Mouse (Mus musculus) embryonic facial prominence, embryonic 11.5 days (tissue): ENCODE data around the gene Gpd2. TPM values are rescaled to one million over a fixed set of nuclear protein-coding genes. Genes with fewer than 3 reads are reported as not detected.
A peak's percentile ranks its signal among the peaks of the same experiment; 100 is the strongest.

Experiments used
- ATAC-seq: fragments of 200-750 bp; cut with Nextera tagmentation; replicated peaks from 2 replicates; pipeline ENCODE4 v1.8.0; 2017; ENCODE audit warnings: low read depth; ENCODE audit not compliant: insufficient number of reproducible peaks, low FRiP score, low TSS enrichment
- DNase-seq: peaks from one replicate; pipeline ENCODE4 v3.0.0-alpha.2; 2015; ENCODE audit warnings: low spot score
- H3K27ac ChIP-seq: fragments of 300-500 bp; sonication (generic); replicated peaks from 2 replicates; pipeline ENCODE4 v1.5.1; 2014; ENCODE audit warnings: mild to moderate bottlenecking, low read depth, low read length, control low read depth
- H3K27me3 ChIP-seq: fragments of 300-500 bp; sonication (generic); 2 replicates; pipeline ENCODE4 v1.6.1; 2014; ENCODE audit warnings: mild to moderate bottlenecking, low read length, moderate library complexity, mixed read lengths; ENCODE audit not compliant: control insufficient read depth, insufficient read depth
- H3K36me3 ChIP-seq: fragments of 300-500 bp; sonication (generic); replicated peaks from 2 replicates; pipeline ENCODE4 v1.6.1; 2014; ENCODE audit warnings: low read depth, mild to moderate bottlenecking, low read length, moderate library complexity, mixed read lengths; ENCODE audit not compliant: control insufficient read depth, insufficient read depth
- H3K4me1 ChIP-seq: fragments of 300-500 bp; sonication (generic); 2 replicates; pipeline ENCODE4 v1.6.1; 2014; ENCODE audit warnings: low read length, mixed read lengths; ENCODE audit not compliant: control insufficient read depth, insufficient read depth
- H3K4me2 ChIP-seq: fragments of 300-500 bp; sonication (generic); 2 replicates; pipeline ENCODE4 v1.6.1; 2014; ENCODE audit warnings: low read depth, mild to moderate bottlenecking, control low read depth, low read length, moderate library complexity
- H3K4me3 ChIP-seq: fragments of 300-500 bp; sonication (generic); 2 replicates; pipeline ENCODE4 v1.5.1; 2014; ENCODE audit warnings: low read depth, low read length, control low read depth
- H3K9ac ChIP-seq: fragments of 300-500 bp; sonication (generic); replicated peaks from 2 replicates; pipeline ENCODE4 v1.6.1; 2014; ENCODE audit warnings: mild to moderate bottlenecking, control low read depth, low read length
- H3K9me3 ChIP-seq: fragments of 300-500 bp; sonication (generic); replicated peaks from 2 replicates; pipeline ENCODE4 v1.6.1; 2016; ENCODE audit warnings: mild to moderate bottlenecking, low read length, inconsistent platforms, mixed read lengths; ENCODE audit not compliant: control insufficient read depth
- WGBS: fragments of 180-500 bp; shearing (Covaris S2); extraction: QIAGEN DNeasy Blood & Tissue Kit; methylation state at CpG from one replicate; pipeline ENCODE4 v1.1.7; 2014; 5-methylcytosine and 5-hydroxymethylcytosine counted together
- polyA plus RNA-seq: library from polyadenylated mRNA; unstranded; fragments of >200 nt; fragmentation: Nextera tagmentation; extraction: Ambion mirVana; gene quantifications from 2 replicates; pipeline ENCODE4 v1.2.1, GENCODE M21; 2014

Gene Gpd2
- polyA plus RNA-seq, 1 experiment from 2014 or later: 17.5 TPM

DNA sequence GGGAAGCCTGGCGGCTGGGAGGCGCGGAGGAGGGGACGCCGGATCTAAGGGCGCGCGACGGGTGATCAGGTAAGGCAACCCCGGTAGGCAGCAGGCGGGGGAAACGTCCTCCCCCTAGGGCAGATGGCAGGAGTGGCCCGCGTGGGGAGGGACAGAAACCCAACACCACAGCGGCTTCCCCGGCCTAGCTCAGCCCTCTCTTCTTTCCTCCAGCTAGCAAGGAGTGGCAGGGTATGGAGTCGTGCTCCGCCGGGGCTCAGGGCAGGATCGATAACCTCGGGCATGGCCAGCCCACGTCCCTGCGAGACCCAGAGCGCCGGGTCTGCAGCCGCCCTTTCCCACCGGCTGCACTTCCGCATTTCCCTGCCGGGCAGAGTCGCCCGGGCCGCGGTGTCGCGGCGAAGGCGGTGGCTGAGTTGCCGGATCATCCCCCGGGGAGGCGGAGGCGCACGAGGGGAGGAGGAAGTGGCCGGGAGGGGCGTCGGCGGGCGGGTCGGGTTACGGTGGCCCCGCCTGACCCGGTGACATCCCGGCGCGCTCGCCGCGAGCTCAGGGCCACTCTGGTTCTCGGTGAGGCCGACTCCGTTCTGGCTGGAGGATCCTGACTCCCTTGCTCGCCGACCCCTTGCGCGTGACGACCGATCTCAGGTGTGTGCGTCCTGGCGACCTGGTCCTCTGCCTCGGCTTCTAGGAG, 632 bp downstream of the Gpd2 start:
- WGBS: under 1% methylated on average over 62 of the region's 69 CpGs

DNA sequence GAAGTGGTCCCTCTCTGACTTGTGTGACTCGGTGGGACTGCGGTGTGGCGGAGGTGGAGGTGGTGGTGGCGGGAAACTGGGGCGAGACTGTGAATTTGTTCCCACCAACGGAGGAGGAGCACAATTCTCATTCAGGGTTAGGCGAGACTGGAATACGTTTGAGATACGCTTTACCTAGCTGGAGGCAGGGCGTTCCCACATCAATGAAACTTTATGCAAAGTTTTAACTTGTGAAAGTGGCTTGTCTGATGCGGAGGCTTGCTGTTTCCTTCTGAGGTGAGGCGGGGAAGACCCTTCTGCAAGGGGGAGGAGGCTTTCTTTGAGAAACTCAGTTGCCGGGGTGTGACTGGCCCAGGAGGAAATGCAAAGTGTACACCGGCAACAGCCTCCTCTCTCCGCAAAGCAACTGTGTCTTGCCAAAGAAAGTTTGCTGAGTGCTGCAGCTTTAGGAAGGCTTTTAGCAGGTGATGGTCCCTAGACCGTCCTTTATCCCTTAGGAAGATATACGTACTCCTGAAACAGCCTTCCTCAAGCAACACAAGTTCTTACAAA, 1.3 kb downstream of the Gpd2 start:
- ATAC-seq (no peak), DNase-seq (peak; percentile 41)
- Histone ChIP-seq H3K27ac (no peak overlapping the region), H3K4me1 (no peaks in the 10 kb centered on the region), H3K36me3 (no peaks in the 10 kb centered on the region), H3K4me3 (peak overlapping the region; percentile 74), H3K27me3 (no peaks in the 10 kb centered on the region), H3K9me3 (no peaks in the 10 kb centered on the region), H3K9ac (peak overlapping the region; percentile 76), H3K4me2 (peak overlapping the region; percentile 93)
- 3% methylated on average over 17 of the region's 17 CpGs for WGBS

More for the DNA sequence above, 632 bp downstream of the Gpd2 start:
- Histone ChIP-seq H3K27me3 (no peaks in the 10 kb centered on the region), H3K4me1 (no peaks in the 10 kb centered on the region), H3K9me3 (no peaks in the 10 kb centered on the region), H3K36me3 (no peaks in the 10 kb centered on the region), H3K27ac (peak overlapping the region; percentile 59), H3K4me3 (peak overlapping the region; percentile 74), H3K4me2 (peak overlapping the region; percentile 93), H3K9ac (peak overlapping the region; percentile 76)
- DNase-seq (peak; percentile 65), ATAC-seq (peak; percentile 86)

DNA sequence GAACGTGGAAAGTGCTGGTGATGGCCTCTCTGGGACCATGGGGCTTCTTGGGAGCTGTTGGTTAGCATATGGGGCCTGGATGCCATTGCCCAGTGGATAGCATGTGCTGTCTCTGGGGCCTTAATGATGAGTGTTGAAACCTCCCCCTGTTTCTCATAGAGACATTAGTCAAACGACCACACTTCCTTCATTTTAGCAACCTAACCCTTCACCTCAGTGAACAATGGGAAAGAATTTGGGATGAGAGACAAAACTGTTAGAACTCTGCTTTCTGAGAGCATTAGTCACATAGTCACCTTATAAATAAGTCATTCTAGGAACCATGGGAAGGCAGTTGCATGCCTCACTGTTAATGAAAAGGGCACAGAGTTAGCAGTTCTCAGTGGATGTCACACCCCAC, 1.9 kb downstream of the Gpd2 start:
- H3K9me3 ChIP-seq: no peaks in the 10 kb centered on the region
- no peak overlapping the region for H3K9ac ChIP-seq
- ATAC-seq: no peak
- H3K4me1 ChIP-seq: no peaks in the 10 kb centered on the region
- no peak overlapping the region for H3K27ac ChIP-seq
- no peak for DNase-seq
- H3K4me2 ChIP-seq: peak overlapping the region; percentile 93; the same call in 1 of the 2 replicates
- no peaks in the 10 kb centered on the region for H3K27me3 ChIP-seq
- WGBS: 9% methylated on average over 2 of the region's 2 CpGs
- H3K4me3 ChIP-seq: peak overlapping the region; percentile 74; the same call in 1 of the 2 replicates
- no peaks in the 10 kb centered on the region for H3K36me3 ChIP-seq

DNA sequence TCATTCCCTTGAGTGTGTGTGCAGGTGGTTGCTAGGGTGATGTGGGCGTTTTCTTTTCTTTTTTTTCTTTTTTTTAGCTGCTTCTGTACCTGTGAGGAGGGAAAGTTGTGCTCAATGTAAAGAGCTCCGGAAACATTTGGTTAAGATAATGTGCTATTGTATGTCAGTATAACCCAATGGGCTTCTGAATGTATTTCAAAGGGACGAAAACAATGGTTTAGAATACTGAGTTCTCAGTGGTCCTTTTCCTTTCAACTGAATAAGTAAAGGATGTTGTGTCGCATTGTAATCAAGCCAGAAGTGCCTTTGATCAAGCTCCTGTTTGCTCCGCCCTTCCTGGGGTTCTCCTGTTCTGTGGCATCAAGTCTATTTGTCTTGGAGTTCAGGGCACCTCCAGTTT, 6.6 kb downstream of the Gpd2 start:
- Histone ChIP-seq H3K4me1 (no peaks in the 10 kb centered on the region), H3K27me3 (no peaks in the 10 kb centered on the region), H3K27ac (no peak overlapping the region), H3K9me3 (no peaks in the 10 kb centered on the region), H3K4me3 (no peak overlapping the region), H3K9ac (no peak overlapping the region), H3K36me3 (no peaks in the 10 kb centered on the region), H3K4me2 (no peak overlapping the region)
- ATAC-seq (no peak), DNase-seq (no peak)
- WGBS: 81% methylated on average over 5 of the region's 5 CpGs

- no peak overlapping the region for H3K27ac ChIP-seq
- DNase-seq: no peak
- ATAC-seq: no peak
- no peaks in the 10 kb centered on the region for H3K36me3 ChIP-seq
- H3K4me3 ChIP-seq: no peak overlapping the region
- WGBS: 96% methylated on average over 6 of the region's 6 CpGs
- H3K27me3 ChIP-seq: no peaks in the 10 kb centered on the region
- no peak overlapping the region for H3K9ac ChIP-seq
- H3K4me2 ChIP-seq: no peak overlapping the region
- no peaks in the 10 kb centered on the region for H3K4me1 ChIP-seq
- H3K9me3 ChIP-seq: no peaks in the 10 kb centered on the region
Measured at GRCm38 (mm10) chr2:57245721-57246328, 8.4 kb downstream of the Gpd2 start.

- H3K9me3 ChIP-seq: no peaks in the 10 kb centered on the region
- no peaks in the 10 kb centered on the region for H3K4me1 ChIP-seq
- ATAC-seq (no peak), DNase-seq (no peak)
- H3K27ac ChIP-seq: no peak overlapping the region
- no peaks in the 10 kb centered on the region for H3K27me3 ChIP-seq
- H3K4me2 ChIP-seq: no peak overlapping the region
- H3K9ac ChIP-seq: no peak overlapping the region
- H3K4me3 ChIP-seq: no peak overlapping the region
- WGBS: 95% methylated on average over 3 of the region's 3 CpGs
- no peaks in the 10 kb centered on the region for H3K36me3 ChIP-seq
Measured at GRCm38 (mm10) chr2:57250113-57250512, 12.7 kb downstream of the Gpd2 start.

GRCm38 (mm10) chr2:57251636-57252317, 14.3 kb downstream of the Gpd2 start:
- Histone ChIP-seq H3K4me3 (no peak overlapping the region), H3K27ac (no peak overlapping the region), H3K27me3 (no peaks in the 10 kb centered on the region), H3K9me3 (no peaks in the 10 kb centered on the region), H3K36me3 (no peaks in the 10 kb centered on the region), H3K4me1 (no peaks in the 10 kb centered on the region), H3K4me2 (no peak overlapping the region), H3K9ac (no peak overlapping the region)
- DNase-seq (no peak), ATAC-seq (no peak)
- 90% methylated on average over 13 of the region's 13 CpGs for WGBS
